Mouse (Mus musculus): Measurements from ENCODE around the gene Ahcyl2. TPM values are rescaled to one million over a fixed set of nuclear protein-coding genes. Genes with fewer than 3 reads are reported as not detected.

The Ahcyl2 gene
- polyA plus RNA-seq (2014; fragmentation: Illumina TruSeq; extraction: RNeasy Lipid Tissue Mini Kit (QIAGEN cat#74804); ENCODE audit: low replicate concordance) = 374 TPM

GRCm38 (mm10) chr6:29767813-29768660 is at the start of gene Ahcyl2:
Gene Ahcyl2, plus strand, starts transcription at chr6:29768011.

GRCm38 (mm10) chr6:29735336-29735688 is 32.5 kb upstream of the Ahcyl2 start, which contains the start of gene Smo:
Gene Smo, plus strand, starts transcription at chr6:29735503.

DNA sequence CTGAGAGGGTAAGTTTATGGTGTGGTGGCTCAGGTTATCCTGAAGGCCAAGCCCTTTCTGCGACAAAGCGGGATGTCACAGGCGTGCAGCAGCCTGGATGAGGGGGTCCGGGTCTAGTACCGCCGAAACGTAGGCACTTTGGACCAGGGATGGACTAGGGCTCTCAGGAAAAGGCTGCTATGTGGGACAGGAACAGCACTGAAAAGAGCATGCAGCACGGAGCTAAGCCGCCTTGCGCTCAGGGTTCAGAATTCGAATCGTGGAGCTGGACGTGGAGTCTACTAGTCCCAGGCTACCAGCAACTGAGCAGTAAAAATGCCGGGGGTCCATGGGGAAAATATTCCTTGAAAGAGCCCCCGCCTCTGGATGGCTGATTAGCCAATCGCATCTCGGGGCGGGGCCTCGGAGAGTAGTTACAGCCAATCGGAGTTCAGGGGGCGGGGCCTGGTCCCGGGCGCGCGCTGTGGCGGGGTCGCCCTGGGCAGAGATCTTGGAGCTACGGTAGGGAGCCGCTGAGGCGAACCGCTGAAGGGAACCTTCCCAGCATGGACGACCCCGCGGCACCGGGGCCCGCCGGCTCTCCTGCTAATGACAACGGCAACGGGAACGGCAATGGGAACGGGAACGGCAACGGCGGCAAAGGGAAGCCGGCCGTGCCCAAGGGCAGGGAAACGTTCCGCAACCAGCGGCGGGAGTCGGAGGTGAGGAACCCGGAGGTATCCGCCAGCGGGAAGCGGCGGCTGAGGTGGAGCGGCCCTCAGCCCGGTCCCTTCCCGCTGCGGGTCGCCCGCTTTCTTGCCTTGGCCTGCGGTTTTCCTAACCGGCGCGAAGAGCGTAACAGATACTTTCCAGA is 148.9 kb downstream of the Ahcyl2 start, which contains the start of gene Strip2:
Strip2 (plus strand) TSS at position 483 of the 853 bp plus-strand sequence.

Other genes with a start within 250 kb of the Ahcyl2 start
- gene Irf5, start 241.4 kb upstream of the Ahcyl2 start, polyA plus RNA-seq (2014; fragmentation: Illumina TruSeq; extraction: RNeasy Lipid Tissue Mini Kit (QIAGEN cat#74804); ENCODE audit: low replicate concordance) = 1.0 TPM
- gene Tnpo3, start 158.1 kb upstream of the Ahcyl2 start, polyA plus RNA-seq (2014; fragmentation: Illumina TruSeq; extraction: RNeasy Lipid Tissue Mini Kit (QIAGEN cat#74804); ENCODE audit: low replicate concordance) = 42.1 TPM
- not detected for gene Tspan33, start 73.8 kb upstream of the Ahcyl2 start, polyA plus RNA-seq (2014; fragmentation: Illumina TruSeq; extraction: RNeasy Lipid Tissue Mini Kit (QIAGEN cat#74804); ENCODE audit: low replicate concordance)
- 1.4 TPM for gene Smo, start 32.5 kb upstream of the Ahcyl2 start, polyA plus RNA-seq (2014; fragmentation: Illumina TruSeq; extraction: RNeasy Lipid Tissue Mini Kit (QIAGEN cat#74804); ENCODE audit: low replicate concordance)
- 6.2 TPM for gene Strip2, start 149.0 kb downstream of the Ahcyl2 start, polyA plus RNA-seq (2014; fragmentation: Illumina TruSeq; extraction: RNeasy Lipid Tissue Mini Kit (QIAGEN cat#74804); ENCODE audit: low replicate concordance)

Measured in small intestine, adult 10 weeks (tissue).